Mouse (Mus musculus): ENCODE results near the gene Prtg. TPM values are rescaled to one million over a fixed set of nuclear protein-coding genes. Genes with fewer than 3 reads are reported as not detected.

Prtg gene
- total RNA-seq, 2 experiments from 2014 or later, result not detected

DNA sequence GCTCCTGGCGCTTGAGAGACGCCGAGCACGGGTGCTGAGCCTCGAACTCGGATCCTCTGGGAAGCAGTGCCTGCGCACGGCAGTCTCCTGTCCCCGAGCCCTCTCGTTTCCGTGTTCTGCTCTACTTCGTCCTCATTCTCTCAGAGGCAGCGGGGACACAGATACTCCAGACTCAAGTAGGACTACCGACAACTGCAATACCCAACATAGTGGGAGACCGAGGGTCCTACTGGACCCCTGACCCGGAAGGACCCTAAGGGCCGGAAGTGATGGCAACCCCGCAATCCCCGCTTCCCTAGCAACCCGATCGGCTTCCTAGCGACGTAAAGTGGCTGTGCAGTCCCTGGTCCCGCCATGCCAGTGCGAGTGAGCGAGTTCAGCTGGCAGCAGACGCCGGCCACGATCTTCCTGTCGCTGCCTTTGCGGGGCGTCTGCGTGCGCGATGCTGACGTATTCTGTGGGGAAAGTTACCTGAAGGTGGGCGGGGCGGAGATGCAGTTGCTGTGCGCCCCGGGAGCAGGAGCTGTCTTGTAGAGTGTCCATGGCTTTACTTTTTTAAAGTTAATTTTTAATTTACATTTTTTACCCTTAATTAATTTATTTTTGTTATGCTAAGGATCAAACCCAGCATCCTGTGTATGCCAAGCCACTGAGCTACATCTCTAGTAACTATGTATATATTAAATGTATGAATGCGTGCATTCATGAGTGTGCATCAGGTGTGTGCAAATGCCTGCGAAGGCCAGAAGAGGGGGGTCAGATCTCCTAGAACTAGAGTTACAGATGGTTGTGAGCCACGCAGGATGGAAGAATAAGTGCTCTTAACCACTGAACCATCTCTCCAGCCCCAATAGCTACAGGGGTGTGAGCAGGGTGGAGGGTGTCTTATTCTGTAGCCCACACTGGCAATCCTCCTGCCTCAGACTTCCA lies 152.1 kb downstream of the Prtg start, which contains the start of the genes Dyx1c1 and Gm44503:
Dyx1c1 (plus strand) TSS at position 265 of the 930 bp plus-strand sequence.
Gm44503 (plus strand) TSS at position 332 of the 930 bp plus-strand sequence.
- no peak for ATAC-seq (replicated peaks; ENCODE audit: low FRiP score, poor library complexity, severe bottlenecking)

DNA sequence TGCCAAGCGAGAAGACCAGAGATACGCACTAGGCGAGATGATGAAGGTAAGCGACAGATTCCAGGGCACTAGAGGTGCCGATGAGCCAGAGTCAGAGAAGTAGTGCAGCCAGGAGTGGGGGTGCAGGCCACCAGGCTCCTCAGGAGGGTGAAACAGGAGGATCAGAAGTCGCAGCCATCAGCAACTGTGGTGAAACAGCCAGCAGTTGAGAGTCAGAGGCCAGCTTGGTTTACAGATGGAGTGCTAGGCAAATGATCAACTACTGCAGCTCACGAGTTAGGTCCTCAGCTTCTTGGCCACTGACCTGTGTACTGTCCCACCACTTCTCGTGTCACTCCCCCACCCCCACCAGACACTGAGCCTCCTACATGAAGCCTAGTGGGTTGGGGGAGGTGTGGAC lies 154.7 kb downstream of the Prtg start:
- ATAC-seq (replicated peaks; ENCODE audit: low FRiP score, poor library complexity, severe bottlenecking), result no peak

DNA sequence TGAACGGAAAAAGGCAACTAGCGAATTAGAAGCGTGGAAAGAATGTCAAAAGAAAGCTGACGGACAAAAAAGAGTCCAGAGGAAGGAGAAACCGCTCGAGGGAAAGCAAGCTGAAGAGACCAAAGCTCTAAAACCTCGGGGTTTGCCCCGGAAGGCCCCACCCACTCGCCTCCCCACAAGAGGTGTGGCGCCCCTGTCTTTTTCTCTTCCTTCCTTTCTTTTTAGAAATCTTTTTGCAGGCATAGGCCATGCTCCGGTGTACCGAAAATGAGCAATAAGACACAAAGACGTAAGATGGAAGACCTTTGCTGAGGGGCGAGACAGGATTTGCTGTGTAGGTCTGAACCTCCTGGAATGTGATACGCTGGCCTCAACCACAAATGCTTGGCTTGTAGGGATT lies 155.3 kb downstream of the Prtg start:
- no peak for ATAC-seq (replicated peaks; ENCODE audit: low FRiP score, poor library complexity, severe bottlenecking)

Other genes with a start within 250 kb of the Prtg start
- 47.8 and 53.0 TPM in 2 replicates for gene Nedd4, start 144.5 kb upstream of the Prtg start, total RNA-seq (2015; ENCODE audit: low replicate concordance)
- gene Nedd4, start 144.5 kb upstream of the Prtg start, total RNA-seq (2017; ENCODE audit: low replicate concordance), result 52.5 and 67.9 TPM in 2 replicates
- not detected in 2 replicates for gene Pygo1, start 118.8 kb downstream of the Prtg start, total RNA-seq (2015; ENCODE audit: low replicate concordance)
- not detected in 2 replicates for gene Pygo1, start 118.8 kb downstream of the Prtg start, total RNA-seq (2017; ENCODE audit: low replicate concordance)
- gene Dyx1c1, start 151.9 kb downstream of the Prtg start, total RNA-seq (2015; ENCODE audit: low replicate concordance), result not detected in 2 replicates
- gene Dyx1c1, start 151.9 kb downstream of the Prtg start, total RNA-seq (2017; ENCODE audit: low replicate concordance), result not detected in 2 replicates
- not detected in 2 replicates for gene Gm44503, start 152.0 kb downstream of the Prtg start, total RNA-seq (2015; ENCODE audit: low replicate concordance)
- not detected in 2 replicates for gene Gm44503, start 152.0 kb downstream of the Prtg start, total RNA-seq (2017; ENCODE audit: low replicate concordance)
- gene Ccpg1os, start 178.5 kb downstream of the Prtg start, total RNA-seq (2015; ENCODE audit: low replicate concordance), result 2.5 TPM in 1 of 2 replicates, not detected in the other
- 0.77 TPM in 1 of 2 replicates, not detected in the other for gene Ccpg1os, start 178.5 kb downstream of the Prtg start, total RNA-seq (2017; ENCODE audit: low replicate concordance)
- 13.8 and 30.6 TPM in 2 replicates for gene Ccpg1, start 178.6 kb downstream of the Prtg start, total RNA-seq (2015; ENCODE audit: low replicate concordance)
- 24.9 and 34.5 TPM in 2 replicates for gene Ccpg1, start 178.6 kb downstream of the Prtg start, total RNA-seq (2017; ENCODE audit: low replicate concordance)
- gene Pigb, start 233.5 kb downstream of the Prtg start, total RNA-seq (2015; ENCODE audit: low replicate concordance), result 6.8 and 14.7 TPM in 2 replicates
- gene Pigb, start 233.5 kb downstream of the Prtg start, total RNA-seq (2017; ENCODE audit: low replicate concordance), result 0.83 and 1.0 TPM in 2 replicates
- 10.5 and 12.3 TPM in 2 replicates for gene Rab27a, start 238.0 kb downstream of the Prtg start, total RNA-seq (2015; ENCODE audit: low replicate concordance)
- 12.2 and 13.2 TPM in 2 replicates for gene Rab27a, start 238.0 kb downstream of the Prtg start, total RNA-seq (2017; ENCODE audit: low replicate concordance)